Mouse (Mus musculus) liver, adult (tissue): ENCODE data around the gene Akt1.

Source experiments
- GATA4 ChIP-seq: IDR thresholded peaks from 2 replicates; pipeline ENCODE4 v1.6.1; 2014; ENCODE audit warnings: mild to moderate bottlenecking, low read length; ENCODE audit not compliant: insufficient replicate concordance

The Akt1 gene

DNA sequence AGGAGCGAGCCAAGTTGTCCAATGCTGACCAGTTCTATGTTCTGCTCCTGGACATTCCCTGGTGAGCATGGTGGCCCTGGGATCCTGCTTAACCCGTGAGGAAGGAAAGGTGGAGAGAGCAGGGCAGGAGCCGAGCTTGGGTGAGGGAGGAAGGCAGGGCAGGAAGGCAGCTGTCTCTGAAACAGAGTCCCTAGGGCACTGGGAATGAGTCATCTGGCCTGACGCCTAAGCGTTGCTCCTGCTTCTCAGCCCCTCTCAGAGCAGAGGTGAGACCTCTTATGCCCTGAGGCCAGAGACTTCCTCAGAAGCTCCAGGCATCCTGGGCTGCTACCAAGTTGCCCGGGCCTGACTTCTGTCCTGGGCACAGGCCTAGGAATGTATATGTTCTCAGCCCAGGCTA is 67.7 kb downstream of the Akt1 start:
- TF ChIP-seq GATA4 = no peak

DNA sequence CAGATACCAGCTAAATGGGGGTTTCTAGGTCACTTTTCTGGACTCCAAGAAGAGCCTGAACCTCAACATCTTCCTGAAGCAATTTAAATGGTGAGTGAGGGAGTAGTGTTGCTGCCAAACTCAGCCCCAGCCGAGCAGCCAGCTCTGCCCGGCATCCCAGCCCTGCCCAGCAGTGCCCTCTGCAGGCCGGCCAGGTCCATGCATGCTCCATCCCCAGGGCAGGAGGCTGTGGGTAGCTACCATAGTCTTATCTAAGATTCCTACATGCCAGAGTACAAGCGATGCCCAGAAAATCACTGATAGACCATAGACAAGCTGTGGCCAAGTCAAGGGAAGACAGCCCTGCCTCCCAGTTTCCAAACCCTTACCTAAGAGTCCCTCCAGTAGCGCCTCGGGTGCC is 68.9 kb downstream of the Akt1 start:
- no peak for TF ChIP-seq GATA4

DNA sequence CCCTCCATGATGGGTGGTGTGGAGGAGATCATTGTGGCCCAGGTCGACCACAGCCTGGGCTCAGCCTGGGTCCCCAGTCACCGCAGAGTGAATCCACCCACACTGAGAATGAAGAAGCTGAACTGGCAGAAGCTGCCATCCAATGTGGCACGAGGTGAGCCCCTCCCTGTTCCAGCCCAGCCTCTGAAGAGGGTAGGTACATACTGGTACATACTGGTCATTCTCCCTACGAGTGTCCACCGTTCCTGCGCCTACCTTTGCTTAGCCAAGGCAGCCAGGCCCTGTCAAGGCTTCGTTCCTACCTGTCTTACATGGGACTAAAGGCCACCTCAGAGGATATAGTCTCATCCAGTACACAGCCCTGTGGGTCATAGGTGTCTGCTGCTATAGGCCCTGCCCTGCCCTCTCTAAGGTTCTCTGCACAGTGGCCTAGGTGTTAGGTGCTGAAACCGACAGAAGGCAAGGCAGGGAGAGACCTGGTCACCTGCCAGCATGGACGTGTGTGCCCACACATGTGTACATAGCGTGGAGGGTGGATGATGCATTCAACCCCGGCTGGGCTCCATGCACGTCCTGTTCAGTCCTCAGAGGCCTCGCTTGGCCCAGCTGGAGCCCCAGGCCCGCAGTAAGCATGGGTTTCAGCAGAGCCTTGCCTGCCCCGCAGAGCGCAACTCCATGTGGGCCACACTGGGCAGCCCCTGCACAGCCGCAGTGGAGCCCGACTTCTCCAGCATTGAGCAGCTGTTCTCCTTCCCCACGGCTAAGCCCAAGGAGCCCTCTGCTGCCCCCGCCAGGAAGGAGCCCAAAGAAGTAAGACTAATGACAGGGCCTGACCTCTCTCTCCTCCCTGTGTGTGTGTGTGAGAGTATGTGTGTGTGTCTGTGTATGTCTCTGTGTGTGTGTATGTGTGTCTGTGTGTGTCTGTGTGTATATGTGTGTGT is 69.7 kb downstream of the Akt1 start:
- TF ChIP-seq GATA4 = no peak

DNA sequence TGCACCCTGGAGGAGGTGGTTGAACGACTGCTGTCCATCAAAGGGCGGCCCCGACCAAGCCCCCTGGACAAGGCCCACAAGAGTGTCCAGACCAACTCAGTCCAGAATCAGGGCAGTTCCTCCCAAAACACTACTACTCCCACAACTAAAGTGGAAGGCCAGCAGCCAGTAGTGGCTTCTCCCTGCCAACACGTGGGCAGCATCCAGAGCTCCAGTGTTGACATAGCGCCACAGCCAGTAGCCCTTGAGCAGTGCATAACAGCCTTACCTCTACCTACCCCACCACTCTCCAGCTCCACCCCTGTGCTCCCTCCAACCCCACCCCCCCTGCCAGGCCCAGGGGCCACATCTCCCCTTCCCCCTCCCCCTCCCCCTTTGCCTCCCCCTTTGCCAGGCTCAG is 70.7 kb downstream of the Akt1 start:
- no peak for TF ChIP-seq GATA4
